Mouse (Mus musculus) myocyte (in vitro differentiated cells): ENCODE measurements around the gene Tubb3. TPM values are rescaled to one million over a fixed set of nuclear protein-coding genes. Genes with fewer than 3 reads are reported as not detected.
"Not testable (repeated sequence)": the region's sequence is repeated elsewhere in the genome, so short reads cannot be mapped to it uniquely, and the experiment has no call there.

Source experiments
- H3K27me3 ChIP-seq: one replicate; pipeline ENCODE4 v1.6.1; 2011; ENCODE audit not compliant: control insufficient read depth, insufficient read depth, insufficient read length
- H3K36me3 ChIP-seq: one replicate; pipeline ENCODE4 v1.6.1; 2011; ENCODE audit not compliant: control insufficient read depth, insufficient read depth
- H3K4me2 ChIP-seq: one replicate; pipeline ENCODE4 v1.6.1; 2011; ENCODE audit warnings: low read depth, control low read depth
- H3K4me3 ChIP-seq: one replicate; pipeline ENCODE4 v1.5.1; 2011; ENCODE audit warnings: mild to moderate bottlenecking, control low read depth, moderate library complexity
- H3K79me2 ChIP-seq: one replicate; pipeline ENCODE4 v1.6.1; 2011; ENCODE audit not compliant: control insufficient read depth, insufficient read depth
- H3ac ChIP-seq: one replicate; pipeline ENCODE4 v1.6.1; 2011; ENCODE audit not compliant: control insufficient read depth, insufficient read length
- CEBPB ChIP-seq: IDR thresholded peaks from 2 replicates; pipeline ENCODE4 v1.6.1; 2011; ENCODE audit warnings: mild to moderate bottlenecking, moderate library complexity; ENCODE audit not compliant: poor library complexity, insufficient read depth, severe bottlenecking
- E2F4 ChIP-seq: IDR thresholded peaks from one replicate; pipeline ENCODE4 v1.6.1; 2011; ENCODE audit warnings: mild to moderate bottlenecking, control low read depth, moderate library complexity; ENCODE audit not compliant: insufficient read depth
- MAX ChIP-seq: IDR thresholded peaks from one replicate; pipeline ENCODE4 v1.6.1; 2011; ENCODE audit warnings: low read depth, mild to moderate bottlenecking, control low read depth
- MYOD1 ChIP-seq, 3 experiments: IDR thresholded peaks; one replicate each; pipeline ENCODE4 v1.6.1; 2011; ENCODE audit warnings: control low read depth in 2 of 3, low read depth in 2 of 3, mild to moderate bottlenecking in 2 of 3, moderate library complexity in 1 of 3; ENCODE audit not compliant: insufficient read length in 2 of 3, control insufficient read depth in 1 of 3
- MYOG ChIP-seq, 3 experiments: IDR thresholded peaks; one replicate each; pipeline ENCODE4 v1.6.1; 2011; ENCODE audit warnings: control low read depth in 2 of 3, low read depth in 2 of 3, mild to moderate bottlenecking in 2 of 3; ENCODE audit not compliant: insufficient read length in 2 of 3, control insufficient read depth in 1 of 3, insufficient read depth in 1 of 3
- POLR2A ChIP-seq: IDR thresholded peaks from one replicate; pipeline ENCODE4 v1.6.1; 2011; ENCODE audit warnings: low read depth, mild to moderate bottlenecking, control low read depth, moderate library complexity; ENCODE audit not compliant: insufficient read length
- POLR2AphosphoS2 ChIP-seq: IDR thresholded peaks from one replicate; pipeline ENCODE4 v1.6.1; 2011; ENCODE audit warnings: low read depth, control low read depth; ENCODE audit not compliant: insufficient read length
- REST ChIP-seq: IDR thresholded peaks from one replicate; pipeline ENCODE4 v1.6.1; 2011; ENCODE audit warnings: mild to moderate bottlenecking, control low read depth, moderate library complexity; ENCODE audit not compliant: insufficient read depth, insufficient read length
- SRF ChIP-seq: IDR thresholded peaks from one replicate; pipeline ENCODE4 v1.6.1; 2011; ENCODE audit warnings: low read depth; ENCODE audit not compliant: control insufficient read depth, insufficient read length
- TCF12 ChIP-seq: IDR thresholded peaks from one replicate; pipeline ENCODE4 v1.6.1; 2011; ENCODE audit warnings: mild to moderate bottlenecking, control low read depth; ENCODE audit not compliant: poor library complexity, insufficient read depth, severe bottlenecking
- TCF3 ChIP-seq: IDR thresholded peaks from one replicate; pipeline ENCODE4 v1.6.1; 2011; ENCODE audit warnings: low read depth, control low read depth; ENCODE audit not compliant: insufficient read length
- USF1 ChIP-seq: IDR thresholded peaks from one replicate; pipeline ENCODE4 v1.6.1; 2011; ENCODE audit warnings: low read depth, mild to moderate bottlenecking, control low read depth, moderate library complexity
- polyA plus RNA-seq: library from polyadenylated mRNA; unstranded; fragments of >200 nt; fragmentation: generic; extraction: Trizol; gene quantifications from one replicate; pipeline ENCODE4 v1.2.1, GENCODE M21; 2012; ENCODE audit warnings: missing spikeins

Gene Tubb3
- polyA plus RNA-seq, 1 experiment: 85.5 TPM

DNA sequence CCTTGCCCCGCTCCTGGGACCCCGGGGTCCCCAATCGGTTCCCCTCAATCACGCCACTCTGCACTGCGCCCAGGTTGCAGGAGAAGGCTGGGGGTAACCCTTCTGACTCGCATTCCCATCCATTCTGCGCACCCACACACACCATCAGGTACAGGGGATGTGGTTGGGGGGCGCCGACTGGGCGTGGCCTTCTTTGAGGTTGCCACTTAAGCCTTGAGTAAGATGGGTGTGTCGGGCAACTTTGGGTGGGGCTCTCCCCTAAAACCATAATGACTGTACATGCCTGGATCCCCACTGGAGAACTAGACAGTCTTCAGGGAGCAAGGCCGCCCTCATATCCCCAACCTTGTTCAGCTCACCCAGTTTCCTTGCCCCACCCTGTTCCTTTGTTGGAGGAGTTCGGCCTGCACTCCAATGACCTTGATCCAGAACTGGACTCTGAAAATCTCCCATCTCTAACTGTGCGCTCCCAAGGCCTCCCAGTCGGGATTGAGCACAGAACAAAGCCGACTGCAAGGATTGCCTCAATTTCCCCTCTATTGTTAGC lies 630 bp downstream of the Tubb3 start:
- Histone ChIP-seq H3K27me3 (no peaks in the 10 kb centered on the region), H3K4me2 (peak overlapping the region; percentile 79), H3K79me2 (peaks cover 9% of the 10 kb centered on the region), H3ac (peak overlapping the region; percentile 35), H3K4me3 (peak overlapping the region; percentile 40), H3K36me3 (no peaks in the 10 kb centered on the region)
- no peak for TF ChIP-seq TCF12
- TF ChIP-seq SRF: no peak

DNA sequence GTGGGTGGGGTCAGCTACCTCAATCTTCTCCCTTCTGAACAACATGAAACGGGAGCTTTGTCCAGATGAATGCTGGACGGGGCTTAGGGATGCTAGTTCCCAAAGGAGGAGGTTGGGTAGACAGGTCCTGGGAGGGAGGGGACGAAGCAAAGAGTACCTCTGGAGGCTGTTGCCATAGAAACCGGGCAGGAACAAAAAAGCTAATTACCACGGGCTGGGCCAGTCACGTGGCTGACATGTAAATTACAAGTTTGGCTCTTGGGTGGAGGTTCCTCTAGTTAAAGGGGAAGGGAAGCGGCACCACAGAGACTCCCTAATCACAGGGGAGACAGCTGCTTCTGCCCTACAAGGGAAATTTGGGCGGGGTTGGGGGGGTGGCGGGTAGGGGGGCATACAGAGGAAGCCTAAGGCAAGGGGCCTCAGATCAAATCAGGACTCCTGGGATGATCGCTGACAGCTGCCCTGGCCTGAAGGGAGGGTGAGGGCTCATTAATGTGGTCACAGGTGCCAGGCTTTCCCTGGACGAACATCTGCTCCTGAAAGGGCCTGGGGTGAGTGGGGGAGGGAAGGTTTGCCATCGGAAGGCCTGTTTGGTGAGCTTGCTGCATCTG lies 1.4 kb downstream of the Tubb3 start:
- TF ChIP-seq E2F4: no peak
- no peak for TF ChIP-seq REST
- no peak for TF ChIP-seq POLR2AphosphoS2
- TF ChIP-seq MYOG (IDR thresholded peaks at IDR 0.05; ENCODE audit: control insufficient read depth in 1 of 3, insufficient read depth in 1 of 3, insufficient read length in 2 of 3, low read depth in 2 of 3): peak in 2 of 3 experiments; percentile 84 to 95
- peak; percentile 76 for TF ChIP-seq USF1
- TF ChIP-seq TCF3: peak; percentile 50
- no peak for TF ChIP-seq POLR2A
- no peak for TF ChIP-seq CEBPB
- no peak for TF ChIP-seq SRF
- TF ChIP-seq TCF12: peak; percentile 49
- TF ChIP-seq MYOD1 (IDR thresholded peaks at IDR 0.05; ENCODE audit: control insufficient read depth in 1 of 3, insufficient read length in 2 of 3, low read depth in 2 of 3): peak in 2 of 3 experiments; percentile 89
- no peak for TF ChIP-seq MAX
- Histone ChIP-seq H3K27me3 (no peaks in the 10 kb centered on the region), H3K4me3 (peak overlapping the region; percentile 40), H3K4me2 (peak overlapping the region; percentile 79), H3K79me2 (peaks cover 9% of the 10 kb centered on the region), H3K36me3 (no peaks in the 10 kb centered on the region), H3ac (no peak overlapping the region)

DNA sequence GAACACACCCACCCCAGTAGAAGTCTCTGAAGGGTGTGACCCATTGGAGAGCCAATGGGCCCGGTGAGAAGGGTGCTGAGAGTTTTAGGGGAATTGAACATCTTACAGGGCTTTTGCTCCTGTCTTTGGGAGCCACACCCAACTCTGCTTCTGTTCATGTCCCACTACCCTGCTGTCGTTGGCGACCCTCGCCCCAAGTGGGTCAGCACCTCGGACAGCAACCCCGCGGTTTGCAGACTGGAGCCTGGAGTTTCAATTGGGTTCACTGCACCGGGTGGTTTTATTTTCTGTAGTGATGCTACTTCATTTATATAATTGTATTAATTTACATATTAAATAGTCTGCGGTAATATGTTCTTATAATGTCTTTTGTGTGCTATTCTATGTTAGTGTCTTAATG lies 3.0 kb downstream of the Tubb3 start:
- no peak overlapping the region for H3K4me3 ChIP-seq
- peaks cover 9% of the 10 kb centered on the region for H3K79me2 ChIP-seq
- peak overlapping the region; percentile 46 for H3K4me2 ChIP-seq
- TF ChIP-seq MYOD1 (IDR thresholded peaks at IDR 0.05; ENCODE audit: control insufficient read depth in 1 of 3, insufficient read length in 2 of 3, low read depth in 2 of 3) (no peak), REST (peak; percentile 81)
- no peaks in the 10 kb centered on the region for H3K27me3 ChIP-seq
- peaks cover 4% of the 10 kb centered on the region for H3K36me3 ChIP-seq
- no peak overlapping the region for H3ac ChIP-seq

DNA sequence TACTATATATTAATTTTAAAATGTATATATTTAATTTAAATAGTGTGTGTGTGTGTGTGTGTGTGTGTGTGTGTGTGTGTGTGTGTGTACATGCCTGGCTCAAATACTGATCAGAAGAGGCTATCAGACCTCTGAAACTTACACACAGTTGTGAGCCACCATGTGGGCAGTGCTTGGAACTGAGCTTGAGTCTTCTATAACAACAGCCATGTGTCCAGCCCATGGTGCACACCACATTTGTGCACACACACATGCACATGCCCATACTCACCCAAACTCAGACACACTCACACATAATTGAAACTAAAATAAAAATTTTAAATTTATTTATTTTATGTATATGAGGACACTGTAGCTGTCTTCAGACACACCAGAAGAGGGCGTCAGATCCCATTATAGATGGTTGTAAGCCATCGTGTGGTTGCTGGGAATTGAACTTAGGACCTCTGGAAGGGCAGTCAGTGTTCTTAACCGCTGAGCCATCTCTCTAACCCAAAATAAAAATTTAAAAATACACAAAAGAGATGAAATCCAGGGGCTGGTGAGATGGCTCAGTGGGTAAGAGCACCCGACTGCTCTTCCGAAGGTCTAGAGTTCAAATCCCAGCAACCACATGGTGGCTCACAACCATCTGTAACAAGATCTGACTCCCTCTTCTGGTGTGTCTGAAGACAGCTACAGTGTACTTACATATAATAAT lies 3.9 kb downstream of the Tubb3 start:
- not testable (repeated sequence) for H3ac ChIP-seq, H3K4me3 ChIP-seq, H3K79me2 ChIP-seq

DNA sequence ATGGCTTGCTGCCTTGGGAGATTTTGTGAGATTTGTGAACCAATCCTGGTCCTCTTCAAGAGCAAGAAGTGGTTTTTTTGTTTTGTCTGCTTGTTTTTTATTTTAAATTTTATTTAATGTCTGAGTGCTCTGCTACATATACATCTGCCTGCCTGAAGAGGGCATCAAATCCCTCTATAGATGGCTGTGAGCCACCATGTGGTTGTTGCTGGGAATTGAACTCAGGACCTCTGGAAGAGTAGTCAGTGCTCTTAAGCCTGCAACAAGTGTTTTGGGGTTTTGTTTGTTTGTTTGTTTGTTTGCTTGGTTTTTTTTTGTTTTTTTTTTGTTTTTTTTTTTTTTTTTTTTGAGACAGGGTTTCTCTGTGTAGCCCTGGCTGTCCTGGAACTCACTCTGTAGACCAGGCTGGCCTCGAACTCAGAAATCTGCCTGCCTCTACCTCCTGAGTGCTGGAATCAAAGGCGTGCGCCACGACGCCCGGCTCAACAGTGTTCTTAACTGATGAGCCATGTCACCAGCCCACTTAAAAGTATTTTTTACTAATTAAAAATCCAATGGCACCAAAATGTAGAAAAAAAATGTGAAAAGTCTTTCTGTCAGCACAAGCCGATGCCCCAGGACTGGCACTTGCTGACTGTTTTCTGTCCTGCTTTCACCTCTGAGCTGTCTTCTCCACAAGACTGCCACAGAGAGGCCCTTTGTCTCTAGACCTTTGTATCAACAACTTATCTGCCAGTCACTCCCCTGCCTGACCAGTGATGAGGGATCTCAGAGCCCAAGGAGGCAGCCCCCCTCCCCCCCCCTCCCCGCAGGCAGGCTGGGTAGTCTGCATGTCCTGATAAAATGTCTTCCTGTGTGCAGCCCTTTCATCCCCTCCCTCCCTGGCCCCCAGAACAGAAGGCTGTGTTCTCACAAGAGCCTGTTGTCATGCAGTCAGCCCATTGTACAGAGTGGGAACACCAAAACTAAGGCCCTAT lies 5.0 kb downstream of the Tubb3 start:
- Histone ChIP-seq H3K4me2 (no peak overlapping the region), H3K36me3 (peaks cover 13% of the 10 kb centered on the region), H3K4me3 (no peak overlapping the region), H3ac (no peak overlapping the region), H3K27me3 (no peaks in the 10 kb centered on the region), H3K79me2 (peaks cover 9% of the 10 kb centered on the region)
- TF ChIP-seq E2F4 (no peak), USF1 (no peak), CEBPB (no peak), MYOD1 (IDR thresholded peaks at IDR 0.05; ENCODE audit: control insufficient read depth in 1 of 3, insufficient read length in 2 of 3, low read depth in 2 of 3) (no peak), REST (no peak), TCF3 (no peak), MAX (no peak), TCF12 (no peak), POLR2AphosphoS2 (no peak), POLR2A (no peak), MYOG (IDR thresholded peaks at IDR 0.05; ENCODE audit: control insufficient read depth in 1 of 3, insufficient read depth in 1 of 3, insufficient read length in 2 of 3, low read depth in 2 of 3) (no peak), SRF (no peak)

More for the DNA sequence above, 3.9 kb downstream of the Tubb3 start:
- peaks cover 11% of the 10 kb centered on the region for H3K36me3 ChIP-seq
- not testable (repeated sequence) for H3K27me3 ChIP-seq, H3K4me2 ChIP-seq
